Mouse (Mus musculus): ENCODE data around the gene Trim39.

DNA sequence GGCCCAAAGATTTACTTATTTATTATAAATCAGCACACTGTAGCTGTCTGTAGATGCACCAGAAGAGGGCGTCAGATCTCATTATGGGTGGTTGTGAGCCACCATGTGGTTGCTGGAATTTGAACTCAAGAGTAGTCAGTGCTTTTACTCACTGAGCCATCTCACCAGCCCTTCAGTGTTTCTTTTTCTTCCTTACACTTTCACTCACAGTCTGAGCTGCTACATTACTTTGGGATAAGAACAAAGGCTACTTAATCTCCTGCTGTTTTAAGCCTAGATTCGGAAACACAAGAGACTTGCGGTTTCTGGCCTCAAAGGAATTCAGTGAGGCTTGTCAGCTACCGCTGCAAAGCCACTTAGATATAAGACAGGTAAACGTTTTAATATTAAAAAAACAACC is 28.0 kb downstream of the Trim39 start:
- TF ChIP-seq CTCF (IDR thresholded peaks at IDR 0.05; ENCODE audit: control insufficient read depth, insufficient read depth, insufficient replicate concordance, low read depth, low read length), result no peak
- TF ChIP-seq POLR2A (IDR thresholded peaks at IDR 0.05; ENCODE audit: control insufficient read depth, low read depth, low read length), result no peak

All from testis, adult 2 months (tissue).